Mouse (Mus musculus): ENCODE measurements at regions not wholly inside any gene's neighbourhood (a gene's known extent, or its start where the extent isn't known, plus 50 kb on each side); places are given as distances from the start of the nearest gene placed in this dataset.
A peak's percentile ranks its signal among the peaks of the same experiment; 100 is the strongest.

DNA sequence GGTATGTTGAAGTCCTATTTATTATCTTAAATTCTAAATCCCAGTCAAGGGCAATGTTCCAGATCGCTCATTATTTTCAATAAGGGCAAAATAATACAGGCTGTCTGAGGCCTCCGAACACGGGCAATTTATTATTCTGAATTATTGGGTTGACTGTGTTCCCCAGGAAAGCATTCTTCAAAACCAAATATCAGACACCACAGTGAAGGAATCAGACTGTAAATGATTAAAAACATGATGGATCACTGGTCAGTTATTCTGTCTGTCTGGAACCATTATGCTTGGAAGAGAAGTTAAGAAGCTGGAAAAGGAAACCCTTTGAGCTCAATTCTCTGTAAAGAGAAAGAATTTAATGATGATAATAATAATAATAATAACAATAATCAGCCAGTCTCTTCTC is 417.4 kb upstream of the Dcn start:
- no peak for DNase-seq (ENCODE audit: low spot score)

DNA sequence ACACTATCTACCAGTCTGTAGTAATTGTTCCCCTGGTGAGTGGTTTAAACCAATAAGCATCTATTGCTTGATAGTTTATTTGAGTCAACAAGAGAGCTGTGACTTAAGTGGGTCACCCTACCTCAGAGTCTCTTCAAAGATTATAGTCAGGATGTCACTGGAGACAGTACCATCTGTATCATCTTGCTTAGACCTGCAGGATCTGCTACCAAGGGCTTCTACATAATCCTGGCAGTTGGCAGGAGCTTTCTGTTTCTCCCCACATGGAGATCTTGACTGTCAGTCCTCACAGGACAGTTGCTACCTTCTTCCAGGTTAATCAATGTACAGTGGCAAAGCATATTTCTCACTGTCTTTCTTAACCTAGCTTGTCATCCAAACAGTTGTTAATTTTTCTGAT is 414.9 kb upstream of the Dcn start:
- DNase-seq (ENCODE audit: low spot score) = no peak

DNA sequence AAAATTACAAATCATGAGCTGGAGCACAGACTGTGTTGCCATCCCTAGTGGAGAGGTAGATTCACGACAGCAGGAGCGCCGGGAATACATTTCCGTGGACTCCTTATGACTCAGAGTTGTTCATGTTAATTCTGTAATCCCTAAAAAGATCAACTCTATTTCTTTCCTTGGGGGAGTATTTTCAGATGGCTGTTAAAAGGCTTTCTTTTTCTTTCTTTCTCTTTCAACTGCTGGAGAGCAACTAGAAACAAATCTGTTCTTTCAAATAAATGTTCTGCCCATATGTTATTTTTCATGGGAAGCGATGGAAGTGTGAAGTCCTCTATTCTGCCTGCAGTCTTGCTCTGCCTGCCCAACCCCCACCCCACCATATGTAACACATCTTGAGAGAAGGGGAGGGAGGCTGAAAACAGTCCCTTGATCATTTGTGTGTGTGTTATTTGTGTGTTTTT is 401.4 kb upstream of the Dcn start:
- no peak for DNase-seq (ENCODE audit: low spot score)

DNA sequence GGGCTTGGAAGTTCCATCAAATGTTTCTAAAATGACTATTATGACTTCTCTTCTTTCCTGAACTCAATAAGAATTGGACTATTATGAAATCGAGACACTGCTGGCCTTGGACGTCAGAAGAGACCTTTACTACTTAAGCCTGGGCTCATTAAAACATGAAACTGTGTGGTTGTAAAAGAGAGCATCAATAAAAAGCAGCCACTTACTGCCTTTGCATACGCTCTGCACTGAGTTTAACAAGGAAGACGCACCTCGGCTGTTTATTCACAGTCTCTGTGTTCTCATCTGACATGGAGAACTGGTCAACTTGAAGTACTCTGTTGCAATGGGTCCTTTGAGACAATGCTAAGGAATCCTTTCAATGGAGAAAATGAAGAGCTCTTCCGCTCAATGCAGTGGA is 399.8 kb upstream of the Dcn start:
- no peak for DNase-seq (ENCODE audit: low spot score)

DNA sequence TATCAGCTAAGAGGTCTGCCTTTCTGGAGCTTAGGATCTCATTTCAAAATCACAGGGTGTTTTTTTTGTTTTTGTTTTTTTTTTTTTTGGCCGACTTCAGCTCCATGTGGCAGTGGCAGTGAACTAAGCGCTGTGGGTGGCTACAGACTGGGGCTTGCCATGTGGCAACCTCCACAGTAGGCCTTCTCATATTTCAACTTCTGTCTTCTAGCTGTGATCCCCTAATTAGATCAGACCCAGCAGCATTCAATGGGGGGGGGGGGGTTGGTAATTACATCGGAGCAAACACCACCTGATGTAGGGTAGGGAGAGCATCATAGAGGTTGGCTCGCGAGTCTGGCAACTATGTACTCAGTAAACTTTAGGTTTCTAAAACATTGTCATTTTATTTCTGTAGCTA is 392.1 kb upstream of the Dcn start:
- no peak for DNase-seq (ENCODE audit: low spot score)

DNA sequence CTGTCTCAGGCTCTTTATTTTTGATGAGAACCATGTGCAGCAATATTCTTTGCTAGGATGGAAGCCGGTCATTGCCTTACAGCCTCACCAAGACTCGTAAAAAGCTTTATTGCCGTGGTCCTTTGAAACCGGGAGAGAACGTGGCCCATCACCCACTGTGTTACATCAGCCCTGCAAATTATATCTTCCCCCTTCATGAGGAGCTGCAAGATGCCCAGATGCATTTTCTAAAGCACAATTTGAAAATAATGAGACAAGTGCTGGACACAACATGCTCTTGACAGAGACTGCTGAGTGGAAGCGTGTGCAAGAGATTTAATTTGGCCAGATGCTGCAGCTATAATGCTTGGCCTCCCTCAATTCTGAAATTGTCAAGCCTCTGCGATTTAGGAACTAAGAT is 389.2 kb upstream of the Dcn start:
- DNase-seq (ENCODE audit: low spot score) = no peak

DNA sequence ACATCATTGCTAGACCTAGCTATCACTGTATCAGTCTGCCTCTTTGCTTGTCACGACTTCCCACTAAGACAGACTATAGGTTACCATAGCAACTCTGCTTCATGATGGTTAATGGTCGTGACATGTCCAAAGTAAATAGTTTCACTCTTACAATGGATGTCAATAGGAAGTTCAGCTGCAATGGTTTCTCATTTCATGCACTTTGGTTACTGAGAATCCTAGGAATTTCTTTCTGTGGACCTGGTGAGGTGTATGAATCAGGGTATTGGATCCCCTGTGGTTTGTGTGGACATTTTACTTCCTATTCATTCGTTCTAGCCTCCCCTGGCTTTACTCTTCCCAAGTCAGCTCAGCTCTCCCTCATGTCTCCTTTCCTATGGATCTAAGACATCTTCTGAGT is 385.5 kb upstream of the Dcn start:
- no peak for DNase-seq (ENCODE audit: low spot score)

DNA sequence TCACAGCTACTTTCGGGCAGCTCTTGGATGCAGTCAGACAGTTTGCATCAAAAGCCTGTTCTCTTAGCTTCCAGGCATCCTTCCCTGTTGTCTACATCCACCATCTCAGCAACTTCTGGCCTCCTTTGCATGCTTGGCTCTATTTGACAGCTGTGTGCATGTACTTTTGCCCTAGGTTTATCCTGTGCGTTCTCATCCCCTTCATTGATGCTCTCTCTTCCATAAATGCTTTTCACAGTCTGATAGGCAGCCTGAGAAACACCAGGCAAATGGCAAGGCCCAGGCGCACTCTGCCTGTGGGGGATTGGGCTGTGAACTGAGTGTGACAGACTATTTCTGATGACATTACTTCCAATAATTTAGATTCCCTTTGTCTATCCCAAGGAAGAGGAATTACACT is 364.9 kb upstream of the Dcn start:
- no peak for DNase-seq (ENCODE audit: low spot score)

DNA sequence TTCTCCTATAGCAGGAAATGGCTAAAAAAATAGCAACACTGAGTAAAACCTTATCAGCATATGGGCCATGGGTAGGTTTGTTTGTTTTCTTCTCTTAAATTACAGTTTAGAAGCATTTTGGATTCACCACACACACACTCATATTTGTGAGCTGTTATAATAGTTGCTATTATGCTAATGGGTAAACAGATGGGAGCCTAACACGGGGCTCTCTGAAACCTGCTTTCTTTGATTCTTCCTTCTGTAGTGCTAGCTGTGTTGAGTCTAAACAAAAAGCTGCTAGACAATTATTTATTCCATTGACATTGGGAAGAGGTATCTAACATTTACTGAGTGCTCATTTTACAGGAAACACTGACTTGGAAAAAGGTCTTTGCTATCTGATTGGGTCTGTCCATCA is 356.7 kb upstream of the Dcn start:
- no peak for DNase-seq (ENCODE audit: low spot score)

DNA sequence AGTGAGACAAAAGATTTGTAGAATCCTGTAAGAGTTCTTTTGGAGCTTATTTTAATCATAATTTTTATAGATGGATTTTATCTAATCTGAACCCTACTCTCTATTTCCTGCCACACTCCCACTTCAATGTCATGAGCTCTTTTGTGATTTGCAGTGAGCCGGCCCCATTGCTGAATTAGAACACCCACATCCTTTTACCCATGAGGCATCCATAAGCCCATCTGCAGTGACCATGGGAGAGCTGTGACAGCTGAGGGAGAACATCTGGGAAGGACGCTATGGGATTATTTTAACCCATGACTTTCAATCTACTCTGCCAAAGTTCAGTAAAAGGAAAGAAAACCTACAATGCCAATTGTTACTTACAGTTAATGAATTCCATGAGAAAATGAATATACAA is 337.8 kb upstream of the Dcn start:
- no peak for DNase-seq (ENCODE audit: low spot score)

DNA sequence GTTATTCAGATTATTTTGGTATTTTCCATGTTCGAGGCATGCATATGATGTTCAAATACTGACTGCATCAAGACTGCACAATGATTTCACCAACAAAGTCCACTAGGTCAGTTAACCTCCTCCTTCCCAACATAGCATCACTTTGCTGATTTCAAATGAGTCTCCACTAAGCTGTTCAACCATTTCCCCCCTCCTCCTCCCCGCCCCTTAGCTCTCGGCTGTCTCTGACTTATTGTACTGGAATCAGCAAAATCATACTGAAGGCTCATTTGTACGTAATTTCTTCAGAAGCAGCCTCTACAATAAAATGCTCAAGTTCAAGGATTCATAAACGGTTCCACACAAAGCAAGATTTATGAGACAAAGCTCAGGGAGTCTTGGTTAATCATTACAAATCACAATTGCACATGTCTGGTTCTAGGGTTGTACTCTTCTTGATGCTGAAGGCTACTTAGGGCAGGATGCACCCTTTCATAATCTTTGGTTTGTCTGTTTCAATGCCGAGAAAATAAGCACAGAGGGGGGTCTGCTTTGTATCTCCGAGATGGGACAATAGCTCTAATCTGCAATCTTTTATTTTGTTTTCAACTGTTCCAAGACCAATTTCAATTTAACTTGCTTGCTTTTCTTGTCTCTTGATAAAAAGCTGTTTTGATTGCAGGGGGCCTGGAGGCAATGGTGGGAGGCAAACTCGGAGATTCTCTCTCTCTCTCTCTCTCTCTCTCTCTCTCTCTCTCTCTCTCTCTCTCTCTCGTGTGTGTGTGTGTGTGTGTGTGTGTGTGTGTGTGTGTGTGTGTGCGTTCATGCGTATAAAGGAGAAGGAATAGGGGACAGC is 320.6 kb upstream of the Dcn start:
- DNase-seq (ENCODE audit: low spot score) = no peak

DNA sequence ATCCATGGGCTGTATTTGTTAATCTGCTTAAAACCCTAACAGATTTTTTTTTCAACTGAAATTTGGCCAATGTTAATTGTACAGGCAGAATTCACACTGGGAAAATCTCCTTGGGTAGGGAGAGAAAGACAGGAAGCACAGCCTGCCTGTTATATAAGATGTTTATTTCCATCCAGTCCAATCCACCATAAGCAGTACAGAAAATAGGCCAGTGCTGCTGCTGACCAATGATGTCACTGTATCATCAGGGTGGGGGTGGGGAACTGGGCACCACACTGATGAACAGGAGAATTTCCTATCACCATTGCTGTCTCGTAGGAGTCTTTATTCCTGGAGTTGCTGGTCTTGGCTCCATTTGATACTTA is 320.0 kb upstream of the Dcn start:
- no peak for DNase-seq (ENCODE audit: low spot score)

DNA sequence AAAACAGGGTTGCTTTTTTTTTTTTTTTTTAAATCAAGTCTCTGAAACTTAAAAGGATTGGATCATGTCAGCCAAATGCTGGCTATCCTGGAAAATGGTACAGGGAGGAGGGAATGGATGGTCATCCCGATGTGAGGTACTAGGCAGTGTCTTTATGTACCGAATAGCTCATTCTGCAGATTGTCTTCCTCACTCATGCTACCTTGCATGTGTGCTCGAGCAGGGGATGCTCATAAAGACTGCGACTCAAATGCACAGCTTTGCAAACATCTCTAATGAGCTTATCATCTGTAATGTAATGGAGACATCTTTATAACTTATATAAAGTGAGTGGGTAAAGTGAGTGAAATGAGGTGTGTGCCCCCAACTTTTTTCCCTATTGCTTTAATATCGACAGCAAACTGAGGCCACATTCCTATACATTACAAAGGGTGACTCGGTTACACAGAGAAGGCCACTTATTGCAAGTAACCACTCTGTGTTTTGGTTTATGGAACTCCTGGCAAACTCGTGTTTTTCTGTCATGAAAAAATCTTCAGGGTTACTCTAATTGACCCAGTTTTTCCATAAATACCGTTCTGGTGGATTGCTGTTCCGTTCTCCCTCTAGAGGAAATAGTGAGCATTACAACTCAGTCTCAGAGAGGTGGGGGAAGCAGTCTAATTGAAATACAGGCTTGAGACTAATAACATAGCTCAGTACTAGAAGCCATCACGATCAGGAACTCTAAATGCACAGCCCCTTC is 319.4 kb upstream of the Dcn start:
- DNase-seq (ENCODE audit: low spot score) = peak; percentile 77

DNA sequence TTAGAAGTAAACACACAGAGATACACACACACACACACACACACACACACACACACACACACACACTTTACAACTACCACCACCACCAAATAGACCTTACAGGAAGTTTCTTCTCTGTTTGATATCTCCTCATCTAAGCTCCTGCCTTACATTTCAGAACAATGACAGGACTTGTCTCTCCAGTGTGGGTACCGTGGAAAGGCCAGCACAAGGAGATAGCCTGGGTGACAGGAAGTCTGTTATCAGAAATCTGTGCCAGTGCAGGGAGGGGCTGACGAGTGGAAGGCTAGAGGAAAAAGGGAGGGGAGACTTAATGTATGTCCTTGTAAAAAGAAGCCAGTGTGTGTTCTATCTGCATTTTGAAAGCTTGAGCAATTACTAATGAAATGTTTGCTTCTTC is 318.5 kb upstream of the Dcn start:
- no peak for DNase-seq (ENCODE audit: low spot score)

DNA sequence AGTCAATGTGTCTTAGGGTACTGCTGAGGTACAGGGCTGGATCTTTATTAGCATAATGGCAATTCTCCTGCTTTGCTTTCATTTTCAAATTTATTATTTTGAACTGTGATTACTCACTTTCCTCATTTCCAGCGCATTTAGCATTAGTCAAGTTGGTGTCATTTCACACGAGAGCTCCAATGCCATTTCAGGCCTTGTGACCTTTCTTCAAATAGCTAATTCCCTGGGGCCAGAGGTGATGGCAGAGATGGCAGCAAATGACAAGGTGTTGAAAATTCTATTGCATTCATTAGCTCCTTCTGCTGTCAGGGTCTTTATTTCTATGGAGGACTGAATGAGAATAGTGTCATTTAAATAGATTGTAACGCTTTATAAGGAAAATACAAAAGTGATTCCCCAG is 300.9 kb upstream of the Dcn start:
- no peak for DNase-seq (ENCODE audit: low spot score)

DNA sequence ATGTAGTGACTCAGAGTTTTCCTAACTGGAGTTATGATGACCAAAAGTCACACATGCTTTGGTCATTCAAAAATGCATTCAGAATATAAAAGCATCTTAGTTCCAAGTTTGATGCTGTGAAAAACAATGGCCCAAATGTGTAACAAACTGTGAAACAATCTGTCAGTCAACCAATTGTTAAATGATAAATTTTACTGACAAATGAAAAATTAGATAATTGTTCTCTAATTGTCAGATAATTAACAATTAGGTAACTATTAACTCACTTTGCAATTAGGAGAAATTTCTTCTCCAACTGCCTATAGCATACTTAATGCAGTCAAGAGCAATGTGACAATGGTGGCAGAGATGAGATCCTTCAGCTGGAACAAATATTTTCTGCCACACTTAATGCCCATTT is 289.7 kb upstream of the Dcn start:
- no peak for DNase-seq (ENCODE audit: low spot score)

DNA sequence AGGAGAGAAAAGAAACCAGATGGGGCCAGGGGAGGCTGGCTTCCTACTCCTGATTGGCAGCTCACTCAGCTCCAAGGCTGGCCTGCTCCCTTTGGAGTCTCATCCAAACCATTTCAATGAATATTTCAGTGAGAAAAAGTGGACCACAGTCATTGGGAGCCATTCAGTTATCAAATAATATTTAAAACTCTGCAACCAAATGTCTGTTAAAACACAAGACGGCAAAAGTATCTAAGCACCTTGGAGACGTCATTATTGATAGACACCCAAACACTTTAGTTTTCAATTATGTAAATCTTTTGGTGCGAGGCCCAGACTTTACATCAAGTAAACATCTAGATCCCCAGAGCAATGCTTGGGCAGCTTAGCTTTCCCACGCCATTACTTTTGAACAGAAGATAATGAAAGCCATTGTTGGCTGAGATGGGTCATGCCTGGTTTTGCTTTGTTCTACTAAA is 268.1 kb upstream of the Dcn start:
- no peak for DNase-seq (ENCODE audit: low spot score)

DNA sequence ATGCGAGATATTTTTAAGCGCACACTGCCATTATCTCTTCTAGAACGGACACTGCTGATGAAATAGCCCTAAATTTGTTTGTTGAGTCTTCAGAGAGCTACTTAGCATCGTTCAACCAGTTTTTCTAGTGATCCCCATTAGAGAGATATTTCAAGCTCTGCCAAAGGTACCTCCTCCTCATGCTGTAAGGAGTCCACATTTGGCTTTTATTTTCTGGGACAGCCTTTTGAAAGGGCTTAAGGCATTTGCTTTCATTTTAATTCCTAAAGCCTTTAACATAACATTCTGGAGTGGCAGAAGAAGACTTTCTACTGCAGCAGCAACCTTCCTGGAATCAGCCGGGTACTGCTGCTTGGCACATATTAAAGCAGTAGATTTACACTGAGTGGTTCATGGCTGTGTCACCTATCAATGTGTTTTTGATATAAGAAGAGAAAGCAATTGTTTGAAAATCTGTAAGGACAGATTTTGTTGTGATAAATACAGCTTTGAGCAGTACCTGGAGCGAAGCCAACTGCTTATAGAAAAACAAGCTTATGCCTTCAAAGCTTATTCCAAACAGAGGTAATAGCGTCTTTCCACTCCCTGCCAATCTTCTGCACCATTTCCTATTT is 267.5 kb upstream of the Dcn start:
- no peak for DNase-seq (ENCODE audit: low spot score)

DNA sequence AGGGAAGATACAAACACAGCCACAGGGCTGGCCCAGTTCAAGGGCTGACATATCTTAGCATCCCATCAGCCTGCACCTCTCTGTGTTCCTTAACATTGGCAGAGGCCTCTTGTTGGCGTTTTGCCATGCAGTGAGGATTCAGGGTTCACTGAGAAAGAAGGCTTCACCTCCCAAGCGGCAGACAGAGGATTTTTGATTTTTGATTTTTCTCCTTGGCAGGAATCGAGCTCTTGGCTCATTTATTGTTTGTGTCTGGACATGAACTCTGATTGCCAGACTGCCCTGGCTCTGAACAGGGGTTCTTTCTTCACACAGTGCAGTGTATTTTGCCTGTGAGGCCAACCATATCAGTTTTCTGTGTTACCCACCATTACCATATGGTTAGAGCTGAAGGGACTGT is 259.9 kb upstream of the Dcn start:
- peak; percentile 80 for DNase-seq (ENCODE audit: low spot score)

DNA sequence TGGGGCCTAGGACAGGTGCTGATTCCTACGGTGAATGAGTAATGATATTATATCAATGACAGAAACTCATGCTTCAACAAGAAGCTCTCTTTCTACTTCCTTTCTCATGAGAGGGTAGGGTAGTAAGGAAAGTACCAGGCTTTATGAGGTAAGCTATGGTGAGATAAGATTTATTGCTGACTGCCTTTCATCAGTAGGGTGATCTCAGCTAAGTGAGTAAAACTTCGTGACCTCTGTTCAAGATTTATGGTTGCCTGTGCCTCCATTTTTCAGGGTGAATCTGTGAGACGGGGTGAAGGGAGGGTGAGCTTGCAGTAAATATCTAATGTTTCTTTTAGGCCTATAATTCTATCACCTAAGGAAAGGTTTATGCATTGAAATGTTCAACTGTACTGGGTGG is 259.0 kb upstream of the Dcn start:
- no peak for DNase-seq (ENCODE audit: low spot score)

DNA sequence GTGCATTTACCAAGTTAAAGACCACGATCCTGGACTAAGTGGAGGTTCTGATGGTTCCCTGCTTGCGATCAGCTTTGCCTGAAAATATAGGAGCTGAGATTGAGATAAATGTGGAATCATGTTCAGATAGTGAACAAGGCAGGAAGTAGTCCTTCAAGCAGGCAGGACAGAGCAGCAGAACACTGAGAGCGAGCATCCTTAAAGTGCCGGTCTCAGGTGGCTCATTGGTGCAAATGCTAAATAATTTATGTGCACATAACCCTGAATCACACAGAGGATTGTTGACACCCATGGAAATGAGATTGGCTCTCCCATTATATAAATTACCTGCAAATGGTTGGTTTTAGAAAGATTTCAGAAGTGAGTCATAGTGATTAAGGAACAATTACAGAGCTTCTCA is 243.8 kb upstream of the Dcn start:
- DNase-seq (ENCODE audit: low spot score) = no peak

DNA sequence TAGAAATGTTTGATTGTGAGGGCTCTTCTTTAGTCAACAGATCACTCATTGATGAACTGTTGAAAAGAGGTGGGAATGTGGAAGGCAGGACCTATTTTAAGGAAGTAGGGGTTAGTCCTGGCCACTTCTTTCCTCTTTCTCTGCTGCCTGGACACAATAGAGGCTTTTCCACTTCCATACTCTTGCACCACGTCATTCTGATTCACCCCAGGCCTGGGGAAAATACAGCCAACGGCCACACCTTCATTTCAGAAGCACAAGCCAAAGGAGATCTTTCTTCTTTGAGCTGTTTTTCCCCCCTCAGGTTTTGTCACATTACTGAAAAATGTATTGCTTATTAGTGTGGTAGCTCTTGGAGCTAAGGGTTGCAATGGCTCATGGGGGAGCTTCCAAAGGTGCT is 237.9 kb upstream of the Dcn start:
- DNase-seq (ENCODE audit: low spot score) = no peak

DNA sequence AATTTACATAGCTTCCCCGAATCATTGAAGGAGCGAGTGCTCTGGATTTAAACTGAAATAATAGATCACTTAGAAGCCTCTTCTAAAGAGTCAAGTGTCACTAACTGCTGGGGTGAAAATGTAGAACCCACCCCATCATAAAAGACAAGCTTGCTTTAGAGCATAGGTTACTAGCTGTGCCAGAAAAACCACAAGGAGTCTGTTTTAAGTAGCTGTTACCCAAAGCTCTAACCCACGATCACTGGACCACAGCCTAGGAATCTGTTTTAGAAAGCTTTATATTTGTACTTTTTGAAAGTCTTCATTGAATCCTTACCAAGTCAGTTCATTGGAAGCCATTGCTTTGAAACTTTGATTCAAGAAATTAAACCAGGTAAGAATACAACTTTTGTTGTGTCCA is 233.7 kb upstream of the Dcn start:
- DNase-seq (ENCODE audit: low spot score) = no peak

Data from adipocyte (in vitro differentiated cells).